Mouse (Mus musculus) lung, adult 2 months (tissue): ENCODE data around the gene Rasgef1c. TPM values are rescaled to one million over a fixed set of nuclear protein-coding genes. Genes with fewer than 3 reads are reported as not detected.

Source experiments
- DNase-seq: peaks from one replicate; pipeline ENCODE4 v3.0.0; 2022
- H3K4me1 ChIP-seq: fragments of 200-500 bp; 2 replicates; pipeline ENCODE4 v1.6.1; 2011; ENCODE audit warnings: low read length; ENCODE audit not compliant: control insufficient read depth, insufficient read depth
- H3K4me3 ChIP-seq: fragments of 200-500 bp; replicated peaks from 2 replicates; pipeline ENCODE3; 2011; ENCODE audit warnings: low read depth, mild to moderate bottlenecking, control low read depth, low read length; ENCODE audit errors: extremely low read depth
- CTCF ChIP-seq: fragments of 200-500 bp; IDR thresholded peaks from 2 replicates; pipeline ENCODE4 v1.5.1; 2011; ENCODE audit warnings: mild to moderate bottlenecking, low read length, control low read depth; ENCODE audit not compliant: insufficient read depth
- POLR2A ChIP-seq: fragments of 200-500 bp; IDR thresholded peaks from 2 replicates; pipeline ENCODE4 v1.6.1; 2011; ENCODE audit warnings: low read depth, mild to moderate bottlenecking, control low read depth, low read length, borderline replicate concordance; ENCODE audit errors: extremely low read depth
- WGBS: fragments of 180-500 bp; shearing (Covaris S2); methylation state at CpG from one replicate; pipeline ENCODE4 v1.1.7; 2018; 5-methylcytosine and 5-hydroxymethylcytosine counted together
- polyA plus RNA-seq: library from polyadenylated mRNA; depleted of rRNA; stranded (reverse); fragments of >200 nt; gene quantifications from 2 replicates; pipeline ENCODE4 v1.2.3, GENCODE M21; 2012

Gene Rasgef1c
- polyA plus RNA-seq, 1 experiment: 0.91 TPM

DNA sequence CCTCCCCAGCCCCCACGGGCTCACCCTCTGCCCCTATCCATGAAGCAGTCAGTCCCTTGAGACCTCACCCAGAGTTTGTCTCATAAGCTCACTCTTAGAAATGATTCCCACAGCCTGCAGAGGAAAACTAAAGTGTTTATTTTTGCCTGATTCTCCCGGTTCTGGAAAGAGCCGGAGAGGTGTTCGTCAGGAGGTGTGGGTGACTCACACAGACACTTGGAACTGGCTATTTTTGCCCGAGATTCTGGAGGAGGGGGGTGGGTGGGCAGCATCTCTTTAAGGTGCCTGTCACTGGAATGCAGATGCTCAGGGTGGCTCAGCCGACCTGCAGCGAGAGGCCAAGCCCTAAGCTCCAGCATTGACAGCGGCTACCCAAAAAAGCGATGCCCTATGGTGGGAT lies 34.8 kb downstream of the Rasgef1c start:
- Histone ChIP-seq H3K4me1 (no peaks in the 10 kb centered on the region), H3K4me3 (no peak overlapping the region)
- WGBS: 51% methylated on average over 9 of the region's 9 CpGs
- TF ChIP-seq CTCF (no peak), POLR2A (no peak)
- DNase-seq: no peak

DNA sequence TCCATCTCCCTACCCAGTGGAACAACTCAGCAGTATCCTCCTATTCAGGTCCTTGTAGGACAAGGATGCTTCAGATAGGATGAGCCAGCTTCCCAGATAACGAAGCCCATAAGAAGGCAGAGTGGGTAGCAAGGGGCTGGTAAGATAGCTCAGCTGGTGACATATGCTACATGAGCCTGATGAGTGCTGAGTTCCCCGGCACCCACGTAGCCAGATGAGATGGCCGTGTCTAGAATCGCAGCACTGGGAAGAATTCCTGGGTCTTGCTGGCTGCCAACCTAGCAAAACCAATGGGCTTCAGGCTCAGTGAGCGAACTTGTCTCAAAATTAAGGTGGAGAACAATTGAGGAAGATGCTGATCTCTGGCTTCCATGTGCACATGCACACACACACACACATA lies 36.1 kb downstream of the Rasgef1c start:
- no peak for DNase-seq
- Histone ChIP-seq H3K4me1 (no peaks in the 10 kb centered on the region), H3K4me3 (no peak overlapping the region)
- WGBS: 89% methylated on average over 6 of the region's 6 CpGs
- no peak for TF ChIP-seq CTCF
- TF ChIP-seq POLR2A: no peak

DNA sequence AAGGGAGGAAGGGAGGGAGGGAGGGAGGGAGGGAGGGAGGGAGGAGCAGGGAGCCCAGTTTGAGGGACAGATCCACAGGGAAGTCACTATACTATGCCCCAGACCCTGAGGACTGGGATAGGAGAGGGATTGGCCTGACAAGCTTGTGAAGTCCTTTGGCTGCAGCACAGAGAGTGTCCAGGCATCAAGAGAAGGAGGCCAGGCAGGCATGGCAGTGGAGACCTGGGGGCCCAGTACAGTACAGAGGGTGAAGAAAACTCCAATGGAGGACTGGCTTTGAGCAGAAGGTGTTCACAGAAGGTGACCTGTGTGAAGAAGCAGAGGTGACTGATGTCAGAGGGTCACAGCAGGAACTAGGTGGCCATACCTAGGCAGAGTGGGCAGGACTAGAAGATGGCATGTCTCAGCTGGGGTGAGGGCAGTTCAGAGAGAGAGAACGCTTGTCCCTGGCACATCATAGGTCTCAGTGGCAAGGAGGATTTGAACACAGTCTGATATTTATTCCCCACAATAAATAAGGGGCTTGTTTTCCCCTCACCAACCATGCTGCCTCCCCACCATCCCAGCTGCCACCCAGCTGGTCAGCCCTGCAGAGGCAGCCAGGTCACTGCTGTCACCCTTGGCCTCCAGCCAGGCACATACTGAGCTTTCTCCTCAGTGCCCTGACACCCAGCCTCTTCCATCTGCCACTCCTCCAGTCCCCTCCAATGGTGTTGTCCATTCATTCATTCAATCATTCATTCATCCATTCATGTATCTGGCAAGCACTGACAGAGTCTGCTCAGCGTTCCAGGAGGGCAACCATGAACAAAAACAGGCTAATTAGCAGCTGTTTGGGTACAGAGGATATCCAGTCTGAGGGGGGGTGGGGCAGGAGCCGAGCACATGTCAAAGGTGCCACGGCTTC lies 36.9 kb downstream of the Rasgef1c start:
- Histone ChIP-seq H3K4me1 (no peaks in the 10 kb centered on the region), H3K4me3 (no peak overlapping the region)
- DNase-seq: no peak
- no peak for TF ChIP-seq POLR2A
- no peak for TF ChIP-seq CTCF
- 55% methylated on average over 4 of the region's 4 CpGs for WGBS

- Histone ChIP-seq H3K4me3 (no peak overlapping the region), H3K4me1 (no peaks in the 10 kb centered on the region)
- no peak for DNase-seq
- TF ChIP-seq POLR2A: no peak
- TF ChIP-seq CTCF: no peak
- 53% methylated on average over 4 of the region's 4 CpGs for WGBS
These were observed 41.2 kb downstream of the Rasgef1c start for GRCm38 (mm10) chr11:49942841-49943240.

- H3K4me3 ChIP-seq: no peak overlapping the region
- WGBS: 77% methylated on average over 5 of the region's 5 CpGs
These were observed 42.3 kb downstream of the Rasgef1c start for GRCm38 (mm10) chr11:49943901-49944300.

GRCm38 (mm10) chr11:49945726-49946125 lies 44.1 kb downstream of the Rasgef1c start:
- TF ChIP-seq POLR2A: no peak
- TF ChIP-seq CTCF: no peak
- no peak for DNase-seq
- H3K4me1 ChIP-seq: no peaks in the 10 kb centered on the region
- 93% methylated on average over 4 of the region's 4 CpGs for WGBS
- H3K4me3 ChIP-seq: no peak overlapping the region

More at GRCm38 (mm10) chr11:49943901-49944300, 42.3 kb downstream of the Rasgef1c start:
- no peaks in the 10 kb centered on the region for H3K4me1 ChIP-seq
- DNase-seq: no peak
- no peak for TF ChIP-seq POLR2A
- no peak for TF ChIP-seq CTCF

DNA sequence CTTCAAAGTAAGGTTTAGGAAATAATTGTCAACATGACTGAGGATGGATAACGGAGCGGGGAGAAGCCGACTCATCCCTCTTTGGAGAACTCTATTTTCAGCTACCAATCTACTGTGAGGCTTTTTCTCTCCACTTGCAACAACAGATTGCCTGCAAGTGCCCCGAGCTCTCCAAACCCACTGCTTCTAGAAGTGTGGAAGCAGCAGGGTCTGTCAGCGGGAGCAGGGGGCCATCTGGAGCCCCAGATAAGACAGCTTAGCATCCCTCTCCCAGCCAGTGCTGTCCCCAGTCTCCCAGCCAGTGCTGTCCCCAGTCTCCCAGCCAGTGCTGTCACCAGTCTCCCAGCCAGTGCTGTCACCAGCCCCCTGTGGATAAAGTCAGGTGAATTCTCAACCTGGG lies 48.2 kb downstream of the Rasgef1c start:
- 89% methylated on average over 5 of the region's 5 CpGs for WGBS
- Histone ChIP-seq H3K4me1 (no peaks in the 10 kb centered on the region), H3K4me3 (no peak overlapping the region)
- DNase-seq: no peak
- no peak for TF ChIP-seq CTCF
- TF ChIP-seq POLR2A: no peak

DNA sequence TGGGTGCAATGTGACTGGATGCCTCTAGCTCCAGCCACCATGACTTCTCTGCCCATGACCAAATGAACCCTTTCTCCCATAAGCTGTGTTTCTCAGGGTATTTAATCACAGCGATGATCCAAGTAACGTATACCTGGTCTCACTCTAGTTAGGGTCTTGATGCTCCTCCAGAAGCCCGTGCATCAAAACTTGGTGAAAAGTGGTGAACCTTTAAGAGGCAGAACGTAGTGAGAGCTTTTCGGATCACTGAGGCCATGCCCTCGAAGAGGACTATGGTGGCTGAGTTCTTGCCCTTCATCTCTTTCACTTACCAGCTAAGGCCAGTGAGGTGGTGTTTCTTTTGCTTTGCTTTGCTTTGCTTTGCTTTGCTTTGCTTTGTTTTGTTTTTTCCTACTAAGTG lies 52.0 kb downstream of the Rasgef1c start:
- 92% methylated on average over 6 of the region's 6 CpGs for WGBS
- no peaks in the 10 kb centered on the region for H3K4me1 ChIP-seq
- TF ChIP-seq CTCF (no peak), POLR2A (no peak)
- DNase-seq: no peak
- H3K4me3 ChIP-seq: no peak overlapping the region

GRCm38 (mm10) chr11:49955577-49956261 lies 54.1 kb downstream of the Rasgef1c start:
- 27% methylated on average over 8 of the region's 8 CpGs for WGBS
- H3K4me1 ChIP-seq: no peaks in the 10 kb centered on the region
- TF ChIP-seq CTCF (peak; percentile 95), POLR2A (no peak)

More at GRCm38 (mm10) chr11:49955577-49956261, 54.1 kb downstream of the Rasgef1c start:
- DNase-seq: peak; percentile 54
- H3K4me3 ChIP-seq: no peak overlapping the region
